In genomic region chr3:127895792-127896541, GRCm38 (mm10) we compare ENCODE assay signal across 8 mouse cellular contexts. TPM values are rescaled to one million over a fixed set of nuclear protein-coding genes. Genes with fewer than 3 reads are reported as not detected.
DNase-seq lines count a peak whose midpoint lies in the region; ATAC-seq and TF ChIP-seq lines count a peak whose summit lies in the region.

Fam241a (minus strand) TSS chr3:127896324.

- ATAC-seq in erythroblast, adult 5-6 weeks (replicated peaks; ENCODE audit: low FRiP score, poor library complexity, severe bottlenecking) = peak; percentile 78
- peak; percentile 97 for ATAC-seq in heart, embryonic 12.5 days (ENCODE audit: insufficient number of reproducible peaks, low FRiP score)
- ATAC-seq in kidney, postnatal 0 days (replicated peaks; ENCODE audit: low FRiP score, low read depth) = peak; percentile 97
- ATAC-seq in liver, embryonic 12.5 days = peak; percentile 88

- peak within 1 kb of the TSS; percentile 82 for H3K4me2 ChIP-seq in heart, embryonic 12.5 days
- peak within 1 kb of the TSS; percentile 71 for H3K4me2 ChIP-seq in kidney, postnatal 0 days (ENCODE audit: low read length)
- peak within 1 kb of the TSS; percentile 71 for H3K4me2 ChIP-seq in liver, embryonic 12.5 days

- H3K27me3 ChIP-seq in heart, embryonic 12.5 days (replicated peaks) = no peaks in the 10 kb centered on the region
- no peaks in the 10 kb centered on the region for H3K27me3 ChIP-seq in kidney, postnatal 0 days (ENCODE audit: insufficient read depth, low read length)
- no peaks in the 10 kb centered on the region for H3K27me3 ChIP-seq in liver, embryonic 12.5 days (replicated peaks)
- no peaks in the 10 kb centered on the region for H3K27me3 ChIP-seq in splenic B cell, adult 2 months (ENCODE audit: control insufficient read depth, insufficient read depth, low read length, poor library complexity, severe bottlenecking)

- peak within 1 kb of the TSS; percentile 82 for H3K27ac ChIP-seq in heart, embryonic 12.5 days (ENCODE audit: poor library complexity, severe bottlenecking)
- H3K27ac ChIP-seq in kidney, postnatal 0 days = peak within 1 kb of the TSS; percentile 64
- peak within 1 kb of the TSS; percentile 99 for H3K27ac ChIP-seq in liver, embryonic 12.5 days

- peak within 1 kb of the TSS; percentile 97 for H3K4me3 ChIP-seq in heart, embryonic 12.5 days
- peak within 1 kb of the TSS; percentile 76 for H3K4me3 ChIP-seq in kidney, postnatal 0 days (replicated peaks; ENCODE audit: low read depth, low read length)
- peak within 1 kb of the TSS; percentile 86 for H3K4me3 ChIP-seq in liver, embryonic 12.5 days

- WGBS in heart, embryonic 12.5 days = 1% methylated on average over 94 of the region's 94 CpGs
- WGBS in kidney, postnatal 0 days = 1% methylated on average over 88 of the region's 94 CpGs
- under 1% methylated on average over 67 of the region's 94 CpGs for WGBS in liver, embryonic 12.5 days (ENCODE audit: insufficient replicate concordance)

- H3K4me1 ChIP-seq in heart, embryonic 12.5 days (replicated peaks) = peaks cover 9% of the 10 kb centered on the region; the same call in 1 of the 2 replicates
- no peaks in the 10 kb centered on the region for H3K4me1 ChIP-seq in kidney, postnatal 0 days (replicated peaks; ENCODE audit: insufficient read depth, low read length)
- peaks cover 43% of the 10 kb centered on the region for H3K4me1 ChIP-seq in liver, embryonic 12.5 days

- no peaks in the 10 kb centered on the region for H3K36me3 ChIP-seq in heart, embryonic 12.5 days
- no peaks in the 10 kb centered on the region for H3K36me3 ChIP-seq in kidney, postnatal 0 days (ENCODE audit: insufficient read depth, low read length)
- H3K36me3 ChIP-seq in liver, embryonic 12.5 days = peaks cover 19% of the 10 kb centered on the region
- H3K36me3 ChIP-seq in splenic B cell, adult 2 months (ENCODE audit: control insufficient read depth, insufficient read depth, low read length, poor library complexity, severe bottlenecking) = no peaks in the 10 kb centered on the region

- peak; percentile 44; the same call in 1 of the 2 replicates for TF ChIP-seq POLR2A in brain, embryonic 14.5 days (IDR thresholded peaks at IDR 0.05; ENCODE audit: borderline replicate concordance, extremely low read depth, insufficient read depth, insufficient read length, poor library complexity, severe bottlenecking)

- TF ChIP-seq CTCF in brain, embryonic 14.5 days (IDR thresholded peaks at IDR 0.05; ENCODE audit: borderline replicate concordance, extremely low read depth, insufficient read depth, insufficient read length) = no peak
- no peak for TF ChIP-seq CTCF in kidney, postnatal 0 days (IDR thresholded peaks at IDR 0.05; ENCODE audit: low read depth)

- H3K9ac ChIP-seq in heart, embryonic 12.5 days = peak within 1 kb of the TSS; percentile 83
- H3K9ac ChIP-seq in kidney, postnatal 0 days (ENCODE audit: low read depth, low read length) = peak within 1 kb of the TSS; percentile 73
- peak within 1 kb of the TSS; percentile 93 for H3K9ac ChIP-seq in liver, embryonic 12.5 days

- peak; percentile 88 for DNase-seq in CD4-positive helper T cell, adult 2 months (ENCODE audit: low read depth, low spot score)
- DNase-seq in brain, embryonic 14.5 days (ENCODE audit: low read depth) = peak; percentile 88
- peak; percentile 84 for DNase-seq in kidney, postnatal 0 days (ENCODE audit: low spot score)
- DNase-seq in naive thymus-derived CD4-positive, alpha-beta T cell, adult 2 months (ENCODE audit: low read depth) = peak; percentile 90
- peak; percentile 90 for DNase-seq in splenic B cell, adult 2 months (ENCODE audit: low read depth, low spot score)

- H3K9me3 ChIP-seq in heart, embryonic 12.5 days (replicated peaks) = no peaks in the 10 kb centered on the region
- no peaks in the 10 kb centered on the region for H3K9me3 ChIP-seq in kidney, postnatal 0 days (replicated peaks; ENCODE audit: low read length)
- H3K9me3 ChIP-seq in liver, embryonic 12.5 days (replicated peaks) = no peaks in the 10 kb centered on the region

RNA-seq across cellular contexts. Expression of gene Fam241a, which starts in this region (rescaled TPM):
- 6.1 and 6.3 TPM in 2 replicates for polyA plus RNA-seq in brain, embryonic 14.5 days (2012; rRNA removed)
- total RNA-seq in erythroblast, adult 5-6 weeks (2015; ENCODE audit: low replicate concordance) = 48.1 and 68.0 TPM in 2 replicates
- total RNA-seq in erythroblast, adult 5-6 weeks (2017; ENCODE audit: low replicate concordance) = 59.3 and 69.0 TPM in 2 replicates
- 11.7 and 12.2 TPM in 2 replicates for polyA plus RNA-seq in heart, embryonic 12.5 days (2016; fragmentation: Nextera tagmentation; extraction: Ambion mirVana)
- polyA plus RNA-seq in kidney, postnatal 0 days (2015; fragmentation: Nextera tagmentation; extraction: Ambion mirVana) = 14.1 and 16.6 TPM in 2 replicates
- polyA plus RNA-seq in liver, embryonic 12.5 days (2016; fragmentation: Nextera tagmentation; extraction: Ambion mirVana) = 61.8 and 62.3 TPM in 2 replicates

Comparison
In these comparisons a context has a peak if more than half of its experiments do, and no peak if none do; other contexts are left out.
1. Peak in every context shown above with its lines: DNase-seq, ATAC-seq, H3K4me3 ChIP-seq and H3K27ac ChIP-seq.